Mouse (Mus musculus): ENCODE measurements around the gene Strbp. TPM values are rescaled to one million over a fixed set of nuclear protein-coding genes. Genes with fewer than 3 reads are reported as not detected.

The Strbp gene
- total and polyA plus RNA-seq, 3 experiments = 38.4 to 61.8 (median 48.5) TPM

DNA sequence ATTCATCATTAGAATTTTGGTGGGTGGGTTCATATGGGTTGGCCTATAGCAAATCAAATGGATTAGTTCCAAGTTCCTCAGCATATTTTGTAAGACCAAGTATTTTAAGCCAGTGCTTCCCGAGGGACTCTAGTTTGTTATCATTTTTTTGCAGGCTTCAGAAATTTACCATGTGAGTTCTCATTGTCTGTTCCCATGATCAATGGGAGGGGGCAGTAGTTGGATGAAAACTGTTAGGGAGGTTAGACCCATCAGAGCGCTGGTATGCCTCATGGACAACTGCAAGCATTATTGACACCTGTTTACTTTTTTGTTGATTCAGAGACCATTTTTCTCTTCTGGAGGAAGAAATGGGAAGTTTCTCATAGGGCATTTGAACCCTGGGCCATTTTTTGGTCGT lies 172.0 kb downstream of the Strbp start:
- Histone ChIP-seq H3K79me2 (replicated peaks; ENCODE audit: control insufficient read depth, extremely low read depth, insufficient read depth, poor library complexity, severe bottlenecking) (no peaks in the 10 kb centered on the region), H3K36me3 (replicated peaks in 1 of 2; ENCODE audit: control insufficient read depth in 1 of 2, insufficient read depth in 1 of 2, low read length in 1 of 2) (peaks cover 2 to 37% of the 10 kb centered on the region in 2 experiments), H3K4me1 (ENCODE audit: control insufficient read depth in 1 of 2, insufficient read depth in 2 of 2) (no peaks in the 10 kb centered on the region), H3K4me2 (ENCODE audit: insufficient read depth, low read depth, poor library complexity, severe bottlenecking) (no peak overlapping the region), H3K9me3 (replicated peaks; ENCODE audit: low read length) (no peaks in the 10 kb centered on the region), H3K27me3 (replicated peaks) (no peaks in the 10 kb centered on the region), H3K4me3 (replicated peaks in 1 of 3; ENCODE audit: low read depth in 2 of 3, low read length in 2 of 3, poor library complexity in 1 of 3) (no peak overlapping the region), H3K27ac (ENCODE audit: insufficient read depth, low read depth) (no peak overlapping the region), H3K9ac (ENCODE audit: insufficient read depth, low read depth) (no peak overlapping the region)
- in situ Hi-C loops (cut with MboI; ENCODE audit: low pct_ligation_motif_present, low pct_unique_long_range_greater_than_20kb, low sequenced_read_pairs) = no loop called here
- TF ChIP-seq ZMIZ1 (IDR thresholded peaks at IDR 0.05; ENCODE audit: low read depth, low read length) = no peak
- TF ChIP-seq MAZ (IDR thresholded peaks at IDR 0.05; ENCODE audit: low read depth, low read length) = no peak
- no peak for TF ChIP-seq POLR2AphosphoS2 (IDR thresholded peaks at IDR 0.05; ENCODE audit: low read depth, low read length)
- TF ChIP-seq UBTF (IDR thresholded peaks at IDR 0.05; ENCODE audit: low read depth, low read length) = no peak
- no peak for TF ChIP-seq SIN3A (IDR thresholded peaks at IDR 0.05; ENCODE audit: low read length)
- TF ChIP-seq GABPA (IDR thresholded peaks at IDR 0.05; ENCODE audit: insufficient replicate concordance, low read depth, low read length) = no peak
- no peak for TF ChIP-seq USF2 (conservative IDR thresholded peaks at IDR 0.05; ENCODE audit: low read depth, low read length)
- no peak for TF ChIP-seq RAD21 (IDR thresholded peaks at IDR 0.05; ENCODE audit: low read depth, low read length)
- TF ChIP-seq PAX5 (IDR thresholded peaks at IDR 0.05; ENCODE audit: low read length) = no peak
- TF ChIP-seq BHLHE40 (IDR thresholded peaks at IDR 0.05; ENCODE audit: low read depth, low read length) = no peak
- no peak for TF ChIP-seq TBP (conservative IDR thresholded peaks at IDR 0.05; ENCODE audit: low read depth, low read length)
- TF ChIP-seq ZC3H11A (IDR thresholded peaks at IDR 0.05; ENCODE audit: low read depth, low read length) = no peak
- TF ChIP-seq ETS1 (conservative IDR thresholded peaks at IDR 0.05; ENCODE audit: low read depth, low read length) = no peak
- no peak for TF ChIP-seq MXI1 (IDR thresholded peaks at IDR 0.05; ENCODE audit: low read depth, low read length)
- no peak for TF ChIP-seq ZNF384 (IDR thresholded peaks at IDR 0.05; ENCODE audit: low read depth, low read length)
- dilution Hi-C loops (cut with MboI; ENCODE audit: extremely low pct_ligation_motif_present, extremely low pct_unique_long_range_greater_than_20kb, low sequenced_read_pairs) = no loop called here
- DNase-seq (ENCODE audit: extremely low read depth) = no peak

DNA sequence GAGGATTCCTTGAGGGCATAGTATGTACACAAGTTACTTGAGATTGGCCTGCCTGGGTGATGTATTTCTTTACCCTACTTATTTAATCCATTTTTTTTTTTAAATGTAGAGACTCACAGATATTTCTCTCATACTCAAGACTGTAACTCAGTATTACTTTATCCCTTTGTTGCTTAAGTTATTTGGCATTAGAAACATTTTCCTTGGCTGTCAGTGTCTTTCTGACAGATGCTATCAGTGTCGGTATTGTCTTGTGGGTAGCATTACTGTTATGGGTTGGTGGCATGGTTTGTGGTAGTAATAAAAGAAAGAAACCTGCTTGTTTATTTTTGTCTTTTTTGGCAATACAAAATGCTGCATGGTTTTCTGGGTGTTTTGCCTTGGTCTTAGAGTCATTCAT lies 172.9 kb downstream of the Strbp start:
- Histone ChIP-seq H3K4me2 (ENCODE audit: insufficient read depth, low read depth, poor library complexity, severe bottlenecking) (no peak overlapping the region), H3K79me2 (replicated peaks; ENCODE audit: control insufficient read depth, extremely low read depth, insufficient read depth, poor library complexity, severe bottlenecking) (no peaks in the 10 kb centered on the region), H3K36me3 (replicated peaks in 1 of 2; ENCODE audit: control insufficient read depth in 1 of 2, insufficient read depth in 1 of 2, low read length in 1 of 2) (peaks cover 2 to 35% of the 10 kb centered on the region in 2 experiments), H3K4me3 (replicated peaks in 1 of 3; ENCODE audit: low read depth in 2 of 3, low read length in 2 of 3, poor library complexity in 1 of 3) (no peak overlapping the region), H3K27ac (ENCODE audit: insufficient read depth, low read depth) (no peak overlapping the region), H3K27me3 (replicated peaks) (no peaks in the 10 kb centered on the region), H3K9me3 (replicated peaks; ENCODE audit: low read length) (no peaks in the 10 kb centered on the region), H3K4me1 (ENCODE audit: control insufficient read depth in 1 of 2, insufficient read depth in 2 of 2) (no peaks in the 10 kb centered on the region; a peak in 1 of 4 replicates), H3K9ac (ENCODE audit: insufficient read depth, low read depth) (no peak overlapping the region)
- no peak for DNase-seq (ENCODE audit: extremely low read depth)
- dilution Hi-C loops (cut with MboI; ENCODE audit: extremely low pct_ligation_motif_present, extremely low pct_unique_long_range_greater_than_20kb, low sequenced_read_pairs) (no loop called here), in situ Hi-C loops (cut with MboI; ENCODE audit: low pct_ligation_motif_present, low pct_unique_long_range_greater_than_20kb, low sequenced_read_pairs) (no loop called here)
- TF ChIP-seq POLR2AphosphoS2 (IDR thresholded peaks at IDR 0.05; ENCODE audit: low read depth, low read length) = no peak
- no peak for TF ChIP-seq ELF1 (IDR thresholded peaks at IDR 0.05; ENCODE audit: low read depth, low read length)
- no peak for TF ChIP-seq JUND (conservative IDR thresholded peaks at IDR 0.05; ENCODE audit: low read depth, low read length)
- no peak for TF ChIP-seq TBP (conservative IDR thresholded peaks at IDR 0.05; ENCODE audit: low read depth, low read length)
- TF ChIP-seq PAX5 (IDR thresholded peaks at IDR 0.05; ENCODE audit: low read length) = no peak
- TF ChIP-seq ZNF384 (IDR thresholded peaks at IDR 0.05; ENCODE audit: low read depth, low read length) = no peak
- no peak for TF ChIP-seq ZC3H11A (IDR thresholded peaks at IDR 0.05; ENCODE audit: low read depth, low read length)
- no peak for TF ChIP-seq CHD1 (IDR thresholded peaks at IDR 0.05; ENCODE audit: low read depth, low read length)
- TF ChIP-seq HCFC1 (IDR thresholded peaks at IDR 0.05; ENCODE audit: low read depth, low read length) = no peak
- TF ChIP-seq UBTF (IDR thresholded peaks at IDR 0.05; ENCODE audit: low read depth, low read length) = no peak
- no peak for TF ChIP-seq EP300 (IDR thresholded peaks at IDR 0.05; ENCODE audit: low read length)
- TF ChIP-seq ZMIZ1 (IDR thresholded peaks at IDR 0.05; ENCODE audit: low read depth, low read length) = no peak
- no peak for TF ChIP-seq CTCF (conservative IDR thresholded peaks at IDR 0.05 in 1 of 2, IDR thresholded peaks at IDR 0.05 in 1 of 2; ENCODE audit: low read depth in 2 of 2, low read length in 2 of 2)
- TF ChIP-seq IRF4 (IDR thresholded peaks at IDR 0.05; ENCODE audit: low read depth, low read length) = no peak
- TF ChIP-seq RAD21 (IDR thresholded peaks at IDR 0.05; ENCODE audit: low read depth, low read length) = no peak
- no peak for TF ChIP-seq MEF2A (IDR thresholded peaks at IDR 0.05; ENCODE audit: borderline replicate concordance, low read depth, low read length)
- TF ChIP-seq POLR2A (IDR thresholded peaks at IDR 0.05; ENCODE audit: low read depth, low read length) = no peak
- no peak for TF ChIP-seq RCOR1 (conservative IDR thresholded peaks at IDR 0.05; ENCODE audit: low read depth, low read length)
- no peak for TF ChIP-seq ETS1 (conservative IDR thresholded peaks at IDR 0.05; ENCODE audit: low read depth, low read length)
- TF ChIP-seq USF1 (IDR thresholded peaks at IDR 0.05; ENCODE audit: low read depth, low read length) = no peak

Measured in CH12.LX (cell line).